Mouse (Mus musculus): ENCODE results near the gene Pla2g6. TPM values are rescaled to one million over a fixed set of nuclear protein-coding genes. Genes with fewer than 3 reads are reported as not detected.

Gene Pla2g6
- polyA plus RNA-seq (2015; fragmentation: Nextera tagmentation; extraction: Ambion mirVana) = 18.5 and 18.8 TPM in 2 replicates

- WGBS (ENCODE audit: insufficient replicate concordance) = 3% methylated on average over 46 of the region's 46 CpGs
Measured at GRCm38 (mm10) chr15:79328058-79328938, at the start of gene Pla2g6. Gene Pla2g6 (minus strand): TSS chr15:79328390.

GRCm38 (mm10) chr15:79377681-79378080 lies 49.5 kb upstream of the Pla2g6 start:
- Histone ChIP-seq H3K4me1 (ENCODE audit: insufficient read depth) (no peaks in the 10 kb centered on the region), H3K4me3 (ENCODE audit: low read depth, low read length) (no peak overlapping the region), H3K9ac (replicated peaks) (no peak overlapping the region), H3K9me3 (ENCODE audit: low read length) (no peaks in the 10 kb centered on the region), H3K4me2 (ENCODE audit: low read depth, low read length) (no peak overlapping the region), H3K27me3 (ENCODE audit: insufficient read depth, low read length) (no peaks in the 10 kb centered on the region), H3K27ac (ENCODE audit: low read depth) (no peak overlapping the region), H3K36me3 (replicated peaks; ENCODE audit: insufficient read depth, low read length) (peaks cover 23% of the 10 kb centered on the region)
- ATAC-seq (no peak; the same call in 1 of the 2 replicates), DNase-seq (no peak)
- TF ChIP-seq EP300 (IDR thresholded peaks at IDR 0.05; ENCODE audit: low read depth) (no peak), CTCF (IDR thresholded peaks at IDR 0.05; ENCODE audit: low read depth) (peak; percentile 31; the same call in 1 of the 2 replicates)
- 74% methylated on average over 6 of the region's 6 CpGs for WGBS (ENCODE audit: insufficient replicate concordance)

More at GRCm38 (mm10) chr15:79328058-79328938, at the start of gene Pla2g6:
- H3K4me3 ChIP-seq (ENCODE audit: low read depth, low read length) = peak within 1 kb of the TSS; percentile 68
- no peaks in the 10 kb centered on the region for H3K27me3 ChIP-seq (ENCODE audit: insufficient read depth, low read length)
- DNase-seq (peak; percentile 100), ATAC-seq (peak; percentile 87)
- H3K27ac ChIP-seq (ENCODE audit: low read depth) = peak within 1 kb of the TSS; percentile 99
- H3K9ac ChIP-seq (replicated peaks) = peak within 1 kb of the TSS; percentile 87
- TF ChIP-seq CTCF (IDR thresholded peaks at IDR 0.05; ENCODE audit: low read depth) (peak; percentile 23; the same call in 1 of the 2 replicates), EP300 (IDR thresholded peaks at IDR 0.05; ENCODE audit: low read depth) (peak; percentile 79)
- H3K36me3 ChIP-seq (replicated peaks; ENCODE audit: insufficient read depth, low read length) = no peaks in the 10 kb centered on the region
- H3K9me3 ChIP-seq (ENCODE audit: low read length) = no peaks in the 10 kb centered on the region
- H3K4me2 ChIP-seq (ENCODE audit: low read depth, low read length) = peak within 1 kb of the TSS; percentile 91
- peaks cover 51% of the 10 kb centered on the region for H3K4me1 ChIP-seq (ENCODE audit: insufficient read depth)

GRCm38 (mm10) chr15:79374760-79375159 lies 46.6 kb upstream of the Pla2g6 start:
- H3K9ac ChIP-seq (replicated peaks) = no peak overlapping the region
- TF ChIP-seq EP300 (IDR thresholded peaks at IDR 0.05; ENCODE audit: low read depth) = no peak
- no peak for TF ChIP-seq CTCF (IDR thresholded peaks at IDR 0.05; ENCODE audit: low read depth)
- ATAC-seq = no peak
- peaks cover 11% of the 10 kb centered on the region for H3K4me1 ChIP-seq (ENCODE audit: insufficient read depth)
- no peak overlapping the region for H3K4me2 ChIP-seq (ENCODE audit: low read depth, low read length)
- H3K4me3 ChIP-seq (ENCODE audit: low read depth, low read length) = no peak overlapping the region
- no peak overlapping the region for H3K27ac ChIP-seq (ENCODE audit: low read depth)
- 55% methylated on average over 3 of the region's 3 CpGs for WGBS (ENCODE audit: insufficient replicate concordance)
- DNase-seq = no peak
- H3K36me3 ChIP-seq (replicated peaks; ENCODE audit: insufficient read depth, low read length) = peaks cover 27% of the 10 kb centered on the region
- H3K27me3 ChIP-seq (ENCODE audit: insufficient read depth, low read length) = no peaks in the 10 kb centered on the region
- H3K9me3 ChIP-seq (ENCODE audit: low read length) = no peaks in the 10 kb centered on the region

GRCm38 (mm10) chr15:79370281-79370843 lies 42.2 kb upstream of the Pla2g6 start:
- no peak overlapping the region for H3K27ac ChIP-seq (ENCODE audit: low read depth)
- no peaks in the 10 kb centered on the region for H3K27me3 ChIP-seq (ENCODE audit: insufficient read depth, low read length)
- no peak overlapping the region for H3K4me3 ChIP-seq (ENCODE audit: low read depth, low read length)
- ATAC-seq (no peak), DNase-seq (no peak)
- H3K4me2 ChIP-seq (ENCODE audit: low read depth, low read length) = no peak overlapping the region
- H3K36me3 ChIP-seq (replicated peaks; ENCODE audit: insufficient read depth, low read length) = peaks cover 9% of the 10 kb centered on the region; the same call in 1 of the 2 replicates
- no peak overlapping the region; the same call in 1 of the 2 replicates for H3K9ac ChIP-seq (replicated peaks)
- peaks cover 23% of the 10 kb centered on the region for H3K4me1 ChIP-seq (ENCODE audit: insufficient read depth)
- WGBS (ENCODE audit: insufficient replicate concordance) = 70% methylated on average over 7 of the region's 7 CpGs
- TF ChIP-seq CTCF (IDR thresholded peaks at IDR 0.05; ENCODE audit: low read depth) (no peak), EP300 (IDR thresholded peaks at IDR 0.05; ENCODE audit: low read depth) (no peak)
- no peaks in the 10 kb centered on the region for H3K9me3 ChIP-seq (ENCODE audit: low read length)

- Histone ChIP-seq H3K4me2 (ENCODE audit: low read depth, low read length) (no peak overlapping the region), H3K4me3 (ENCODE audit: low read depth, low read length) (no peak overlapping the region), H3K27me3 (ENCODE audit: insufficient read depth, low read length) (no peaks in the 10 kb centered on the region), H3K4me1 (ENCODE audit: insufficient read depth) (peaks cover 23% of the 10 kb centered on the region), H3K36me3 (replicated peaks; ENCODE audit: insufficient read depth, low read length) (peaks cover 9% of the 10 kb centered on the region; the same call in 1 of the 2 replicates), H3K9ac (replicated peaks) (no peak overlapping the region), H3K9me3 (ENCODE audit: low read length) (no peaks in the 10 kb centered on the region), H3K27ac (ENCODE audit: low read depth) (0 out of 2 replicates have a peak overlapping the region, but pooled peaks have one; percentile 48)
- 65% methylated on average over 15 of the region's 15 CpGs for WGBS (ENCODE audit: insufficient replicate concordance)
- no peak for TF ChIP-seq CTCF (IDR thresholded peaks at IDR 0.05; ENCODE audit: low read depth)
- TF ChIP-seq EP300 (IDR thresholded peaks at IDR 0.05; ENCODE audit: low read depth) = no peak
- DNase-seq (no peak), ATAC-seq (peak; percentile 35)
Measured at GRCm38 (mm10) chr15:79369452-79370280, 41.5 kb upstream of the Pla2g6 start.
